Mouse (Mus musculus) left cerebral cortex, postnatal 10 days (tissue): ENCODE data around the gene Tbx10. TPM values are rescaled to one million over a fixed set of nuclear protein-coding genes. Genes with fewer than 3 reads are reported as not detected.
A peak's percentile ranks its signal among the peaks of the same experiment; 100 is the strongest.
"Not testable (repeated sequence)": the region's sequence is repeated elsewhere in the genome, so short reads cannot be mapped to it uniquely, and the experiment has no call there.

Experiments
- DNase-seq, 2 experiments: peaks; one replicate each; pipeline ENCODE4 v3.0.0; 2021 to 2022; ENCODE audit warnings: low spot score in 2 of 2, mixed read lengths in 1 of 2; ENCODE audit errors: extremely low spot score in 1 of 2
- intact Hi-C: fragments of 180-260 bp; cut with DNase I; formaldehyde crosslinking; loops from one replicate; pipeline ENCODE4 v1.15.1; 2025
- total RNA-seq, 2 experiments: library from RNA; stranded (reverse); gene quantifications; 2 replicates each; pipeline ENCODE4 v1.2.3; 2021

Tbx10 gene
- not detected for total RNA-seq

DNA sequence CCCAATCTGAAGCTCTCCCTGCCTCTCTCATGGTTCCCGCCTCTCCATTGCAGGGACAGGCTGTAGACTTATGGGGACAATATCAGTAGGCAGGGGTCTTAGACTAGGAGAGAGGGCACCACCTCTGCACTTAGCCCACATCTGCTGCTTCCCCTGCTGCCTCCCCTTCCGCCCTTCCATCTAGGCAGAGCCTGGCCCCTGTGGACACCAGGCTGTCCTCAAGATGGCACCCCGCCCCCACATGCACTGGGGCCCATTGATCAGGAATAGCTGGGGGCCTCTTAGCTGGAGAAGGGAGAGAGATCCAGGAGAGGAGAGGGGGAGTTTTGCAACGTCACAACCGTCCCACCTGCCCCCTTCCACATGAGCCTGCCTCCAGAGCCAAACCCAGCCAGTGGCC, at the start of gene Tbx10:
Gene Tbx10 (plus strand): TSS at position 337 of the 400 bp plus-strand sequence.
- intact Hi-C loops, result no loop called here
- no peak for DNase-seq

DNA sequence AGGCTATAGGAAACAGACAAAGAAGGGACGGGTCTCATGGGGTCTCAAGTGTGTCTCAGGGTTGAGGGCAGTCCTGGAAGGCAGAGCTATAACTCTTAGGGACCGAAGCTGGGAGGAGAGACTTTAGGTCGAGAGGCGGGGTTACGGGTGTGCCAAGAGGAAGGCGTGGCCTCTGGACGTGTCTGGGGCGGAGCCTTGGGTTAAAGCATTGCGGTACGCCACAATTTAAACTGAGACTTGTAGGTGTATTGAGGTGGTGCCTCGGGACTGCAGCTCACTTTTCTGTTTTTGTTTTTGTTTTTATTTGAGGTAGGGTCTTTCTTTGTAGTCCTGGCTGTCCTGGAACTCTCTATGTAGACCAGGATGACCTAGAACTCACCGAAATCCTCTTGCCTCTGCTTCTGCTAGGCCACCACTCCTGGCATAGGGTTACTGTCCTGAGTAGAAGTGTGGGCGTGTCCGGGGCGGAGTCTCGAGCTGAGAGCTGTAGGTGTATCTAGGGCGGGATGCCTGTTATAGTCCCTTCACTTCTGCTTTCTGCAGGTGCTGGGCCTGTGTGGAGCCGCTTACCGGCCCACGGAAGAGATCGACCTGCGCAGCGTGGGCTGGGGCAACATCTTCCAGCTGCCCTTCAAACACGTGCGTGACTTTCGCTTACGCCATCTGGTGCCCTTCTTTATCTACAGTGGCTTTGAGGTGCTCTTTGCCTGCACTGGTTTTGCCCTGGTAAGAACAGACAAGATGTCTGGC, 49.4 kb upstream of the Tbx10 start:
- intact Hi-C loops, result loop anchor here (10.0 kb wide), 1 partner anchor 282 kb away; no protein-coding TSS in a partner anchor
- DNase-seq, result no peak

DNA sequence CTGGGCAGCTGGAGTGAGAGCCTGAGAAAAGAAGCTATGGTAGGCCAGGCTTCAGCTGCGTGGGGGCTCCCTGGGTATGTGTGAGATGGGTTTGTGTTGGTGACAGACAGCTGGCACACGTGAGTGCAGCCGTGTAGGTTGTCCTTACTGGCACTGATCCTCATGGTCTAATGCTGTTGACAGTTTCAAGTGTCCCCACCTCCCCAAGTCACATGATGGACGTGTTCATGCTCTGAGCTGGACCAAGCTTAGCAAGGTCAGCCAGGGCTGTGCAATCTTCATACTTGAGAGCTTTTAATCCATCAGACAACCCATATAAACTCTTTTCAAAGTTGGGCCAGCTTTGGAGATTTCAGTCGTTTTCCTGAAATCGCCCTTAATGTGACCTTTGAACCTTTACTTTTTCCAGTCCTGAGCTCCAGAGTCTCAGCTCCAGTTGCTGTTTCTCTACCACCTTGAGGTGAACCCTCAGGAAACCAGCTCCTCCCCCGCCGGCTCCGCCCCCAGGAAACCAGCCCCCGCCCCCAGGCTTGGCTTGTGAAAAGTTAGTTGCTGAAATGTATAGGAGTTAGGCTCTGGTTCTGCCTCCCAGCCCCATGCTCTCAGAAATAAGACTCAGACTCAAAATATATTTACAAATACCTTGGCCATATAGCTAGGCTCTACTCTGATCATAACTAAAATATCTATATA, 46.5 kb upstream of the Tbx10 start:
- no peak for DNase-seq
- intact Hi-C loops, result loop anchor here (2.0 to 10.0 kb wide), 3 partner anchors 36 to 279 kb away; partner anchors contain the start of gene Ndufv1

GRCm38 (mm10) chr19:3946715-3947114, 45.8 kb upstream of the Tbx10 start:
- DNase-seq, result peak; percentile 56 to 67
- intact Hi-C loops, result loop anchor here (2.0 to 10.0 kb wide), 3 partner anchors 36 to 278 kb away; partner anchors contain the start of gene Ndufv1

GRCm38 (mm10) chr19:3947813-3948212, 44.7 kb upstream of the Tbx10 start:
- intact Hi-C loops, result loop anchor here (2.0 to 10.0 kb wide), 3 partner anchors 34 to 277 kb away; partner anchors contain the start of gene Ndufv1
- no peak for DNase-seq

DNA sequence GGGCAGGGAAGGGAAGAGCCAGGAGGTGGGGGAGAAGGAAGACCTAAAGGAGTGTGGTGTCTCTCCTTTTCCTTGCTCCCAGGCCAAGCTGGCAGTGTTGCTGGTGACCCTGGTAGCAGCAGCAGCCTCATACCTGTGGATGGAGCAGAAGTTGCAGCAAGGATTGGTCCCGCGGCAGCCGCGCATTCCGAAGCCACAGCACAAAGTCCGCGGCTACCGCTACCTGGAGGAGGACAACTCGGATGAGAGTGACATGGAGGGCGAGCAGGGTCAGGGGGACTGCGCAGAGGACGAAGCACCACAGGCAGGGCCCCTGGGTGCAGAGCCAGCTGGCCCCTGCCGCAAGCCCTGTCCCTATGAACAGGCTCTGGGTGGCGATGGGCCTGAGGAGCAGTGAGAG, 44.0 kb upstream of the Tbx10 start:
- no peak for DNase-seq
- intact Hi-C loops, result loop anchor here (5.0 to 10.0 kb wide), 2 partner anchors 34 to 276 kb away; no protein-coding TSS in a partner anchor

- DNase-seq, result no peak
- intact Hi-C loops, result no loop called here
Measured at GRCm38 (mm10) chr19:3950331-3950730, 42.2 kb upstream of the Tbx10 start.

- intact Hi-C loops, result no loop called here
Measured at GRCm38 (mm10) chr19:3951461-3951860, 41.1 kb upstream of the Tbx10 start.

GRCm38 (mm10) chr19:3952099-3952498, 40.5 kb upstream of the Tbx10 start:
- no peak for DNase-seq
- intact Hi-C loops, result no loop called here

More at GRCm38 (mm10) chr19:3951461-3951860, 41.1 kb upstream of the Tbx10 start:
- DNase-seq, result no peak

- DNase-seq, result no peak
- intact Hi-C loops, result no loop called here
Measured at GRCm38 (mm10) chr19:3955033-3955432, 37.5 kb upstream of the Tbx10 start.

DNA sequence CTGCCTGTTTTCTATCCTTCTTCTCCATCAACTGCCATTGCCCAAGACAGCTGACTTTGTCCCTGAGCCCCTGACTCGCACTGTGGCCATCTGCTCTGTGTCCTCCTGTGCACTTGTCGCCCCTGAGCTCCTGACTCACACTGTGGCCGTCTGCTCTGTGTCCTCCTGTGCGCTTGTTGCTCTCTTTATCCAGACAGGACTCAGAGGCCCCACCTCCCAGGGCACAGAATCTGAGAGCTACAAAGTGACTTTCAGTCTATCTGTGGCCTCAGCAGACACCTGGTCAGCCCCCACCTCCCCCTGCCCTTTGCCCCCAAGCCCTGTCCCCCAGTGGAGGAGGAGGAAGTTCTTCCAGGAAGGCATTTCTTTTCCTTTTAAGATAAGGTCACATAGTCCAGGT, 36.7 kb upstream of the Tbx10 start:
- no peak for DNase-seq
- intact Hi-C loops, result no loop called here

- DNase-seq, intact Hi-C loops: not testable (repeated sequence)
Measured at GRCm38 (mm10) chr19:3957296-3958036, 35.1 kb upstream of the Tbx10 start.

- DNase-seq, result no peak
- intact Hi-C loops, result no loop called here
Measured at GRCm38 (mm10) chr19:3958470-3958869, 34.1 kb upstream of the Tbx10 start, which contains the start of gene Aldh3b3. TSS of gene Aldh3b3 (plus strand) at chr19:3958645.

DNA sequence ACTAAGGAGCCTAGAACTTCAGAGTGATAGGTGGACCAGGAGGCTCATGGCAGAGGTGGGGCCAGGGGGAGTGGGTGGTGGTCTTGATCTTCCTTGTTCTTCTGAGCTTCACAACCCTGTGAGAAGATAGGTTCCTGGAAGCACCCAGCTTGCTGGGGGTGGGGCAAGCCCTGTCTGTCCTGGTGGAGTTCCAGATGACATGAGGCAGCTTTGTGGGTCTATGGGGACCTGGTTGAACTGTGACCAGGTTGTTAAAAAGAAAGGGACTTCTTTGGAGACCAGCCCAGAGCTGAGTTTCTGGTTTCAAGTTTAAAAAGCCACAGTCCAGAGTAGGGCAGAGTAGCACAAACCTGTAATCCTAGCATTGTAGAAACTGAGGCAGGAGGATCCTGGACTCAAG, 33.5 kb upstream of the Tbx10 start:
- intact Hi-C loops, result no loop called here
- DNase-seq, result no peak

DNA sequence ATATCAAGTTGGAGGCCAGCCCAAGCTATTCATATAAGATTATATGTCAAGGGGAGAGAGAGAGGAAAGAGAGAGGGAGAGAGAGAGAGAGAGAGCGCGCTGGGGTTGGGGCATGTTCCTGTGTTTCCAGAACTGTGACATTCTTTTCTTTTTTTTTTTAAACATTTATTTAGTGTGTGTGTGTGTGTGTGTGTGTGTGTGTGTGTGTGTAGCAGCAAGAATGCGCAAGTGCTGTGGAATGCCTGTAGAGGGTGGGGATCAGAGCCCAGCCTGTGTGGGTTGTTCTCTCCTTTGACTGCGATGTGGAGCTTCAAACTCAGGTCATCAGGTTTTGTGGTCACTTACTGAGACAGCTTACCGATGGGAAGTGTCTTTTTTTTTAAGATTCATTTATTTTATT, 32.3 kb upstream of the Tbx10 start:
- intact Hi-C loops, result no loop called here
- no peak for DNase-seq

GRCm38 (mm10) chr19:3961805-3962204, 30.7 kb upstream of the Tbx10 start:
- DNase-seq, intact Hi-C loops: not testable (repeated sequence)

- peak in 1 of 2 experiments; percentile 55 for DNase-seq
- intact Hi-C loops, result no loop called here
Measured at GRCm38 (mm10) chr19:3962469-3962868, 30.1 kb upstream of the Tbx10 start.

DNA sequence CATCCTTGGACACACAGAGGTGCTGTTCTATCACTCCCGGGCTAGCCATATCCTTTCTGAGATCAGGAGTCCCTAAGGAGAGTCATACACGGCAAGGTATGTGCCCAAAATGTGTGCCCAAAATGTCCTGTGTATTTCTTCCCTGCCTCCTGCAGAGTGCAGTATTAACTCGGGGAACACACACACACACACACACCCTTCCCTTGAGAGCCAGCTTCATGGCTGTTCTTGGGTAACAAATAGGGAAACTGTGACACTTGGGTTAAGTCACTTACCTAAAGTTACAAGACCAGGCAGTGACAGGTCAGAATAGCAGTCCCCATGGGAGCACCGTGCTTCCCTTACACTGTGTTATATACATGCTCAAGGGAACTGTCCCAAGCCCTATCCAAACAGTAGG, 28.5 kb upstream of the Tbx10 start:
- intact Hi-C loops, result no loop called here
- DNase-seq, result no peak
